Mouse (Mus musculus) hindbrain, embryonic 12.5 days (tissue): ENCODE measurements at regions not wholly inside any gene's neighbourhood (a gene's known extent, or its start where the extent isn't known, plus 50 kb on each side); places are given as distances from the start of the nearest gene placed in this dataset.

ENCODE experiments used
- ATAC-seq: fragments of 200-750 bp; cut with Nextera tagmentation; 2 replicates; pipeline ENCODE4 v1.8.0; 2017; ENCODE audit warnings: moderate TSS enrichment; ENCODE audit not compliant: low FRiP score
- H3K27ac ChIP-seq: fragments of 300-500 bp; sonication (generic); 2 replicates; pipeline ENCODE4 v1.5.1; 2016; ENCODE audit warnings: mild to moderate bottlenecking
- H3K27me3 ChIP-seq: fragments of 300-500 bp; sonication (generic); 2 replicates; pipeline ENCODE4 v1.6.1; 2016; ENCODE audit warnings: mild to moderate bottlenecking
- H3K36me3 ChIP-seq: fragments of 300-500 bp; sonication (generic); 2 replicates; pipeline ENCODE4 v1.6.1; 2016; ENCODE audit warnings: mild to moderate bottlenecking
- H3K4me1 ChIP-seq: fragments of 300-500 bp; sonication (generic); 2 replicates; pipeline ENCODE4 v1.6.1; 2016
- H3K4me2 ChIP-seq: fragments of 300-500 bp; sonication (generic); replicated peaks from 2 replicates; pipeline ENCODE4 v1.6.1; 2016; ENCODE audit warnings: mild to moderate bottlenecking
- H3K4me3 ChIP-seq: fragments of 300-500 bp; sonication (generic); 2 replicates; pipeline ENCODE4 v1.5.1; 2016; ENCODE audit warnings: mild to moderate bottlenecking
- H3K9ac ChIP-seq: fragments of 300-500 bp; sonication (generic); 2 replicates; pipeline ENCODE4 v1.6.1; 2016; ENCODE audit warnings: mild to moderate bottlenecking, moderate library complexity
- H3K9me3 ChIP-seq: fragments of 300-500 bp; sonication (generic); replicated peaks from 2 replicates; pipeline ENCODE4 v1.6.1; 2016; ENCODE audit warnings: mild to moderate bottlenecking
- WGBS: fragments of 180-500 bp; shearing (Covaris S2); methylation state at CpG from one replicate; pipeline ENCODE4 v1.1.7; 2016; 5-methylcytosine and 5-hydroxymethylcytosine counted together

DNA sequence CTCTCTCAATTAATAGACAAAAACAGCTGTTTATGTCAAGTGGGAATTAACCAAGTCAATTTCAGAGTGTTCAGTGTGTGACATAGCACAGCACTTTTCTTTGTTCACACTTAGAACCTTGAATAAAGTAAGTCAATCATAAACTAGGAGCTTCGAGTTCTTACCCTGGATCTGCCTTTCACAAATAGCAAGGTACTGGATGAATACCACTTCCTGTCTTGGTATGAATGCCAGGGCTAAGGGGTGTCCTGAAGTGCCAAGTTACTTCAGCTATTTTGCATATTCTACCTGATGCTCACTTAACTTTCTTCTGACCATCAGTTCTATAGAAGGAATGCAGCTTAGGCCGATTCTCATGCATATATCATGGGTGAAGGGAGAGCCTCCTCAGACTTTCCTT is 90.1 kb upstream of the Rasgrp1 start:
- 74% methylated on average over 2 of the region's 2 CpGs for WGBS
- ATAC-seq, result no peak
- Histone ChIP-seq H3K36me3 (no peaks in the 10 kb centered on the region), H3K9ac (no peak overlapping the region), H3K4me2 (no peak overlapping the region), H3K4me1 (no peaks in the 10 kb centered on the region), H3K27ac (no peak overlapping the region), H3K9me3 (no peaks in the 10 kb centered on the region), H3K27me3 (no peaks in the 10 kb centered on the region), H3K4me3 (no peak overlapping the region)

DNA sequence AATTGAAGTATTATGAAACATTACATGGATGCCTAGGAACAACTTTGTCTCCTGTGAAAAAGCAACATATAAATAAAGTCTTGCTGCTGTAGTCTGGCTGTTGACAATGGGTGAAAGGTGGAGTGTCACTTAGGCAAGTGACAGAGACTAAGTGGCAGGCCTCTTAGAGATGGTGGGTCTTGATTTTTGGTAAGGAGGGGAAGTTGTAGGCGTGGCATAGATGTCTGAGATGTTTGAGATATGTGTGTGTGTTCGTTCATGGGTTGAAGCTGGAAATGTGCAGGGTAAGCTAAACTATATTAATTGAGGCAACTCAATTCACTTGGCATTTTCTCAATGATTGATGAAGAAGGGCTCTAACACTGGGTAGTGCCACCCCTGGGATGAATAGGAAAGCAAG is 90.7 kb upstream of the Rasgrp1 start:
- Histone ChIP-seq H3K9me3 (no peaks in the 10 kb centered on the region), H3K9ac (no peak overlapping the region), H3K27me3 (no peaks in the 10 kb centered on the region), H3K27ac (no peak overlapping the region), H3K4me3 (no peak overlapping the region), H3K4me1 (no peaks in the 10 kb centered on the region), H3K4me2 (no peak overlapping the region), H3K36me3 (no peaks in the 10 kb centered on the region)
- 78% methylated on average over 2 of the region's 2 CpGs for WGBS
- no peak for ATAC-seq

GRCm38 (mm10) chr2:117438079-117438478 is 95.3 kb upstream of the Rasgrp1 start:
- Histone ChIP-seq H3K4me1 (no peaks in the 10 kb centered on the region; the same call in 1 of the 2 replicates), H3K27me3 (no peaks in the 10 kb centered on the region), H3K9ac (no peak overlapping the region), H3K27ac (no peak overlapping the region), H3K36me3 (no peaks in the 10 kb centered on the region), H3K4me2 (no peak overlapping the region), H3K9me3 (no peaks in the 10 kb centered on the region), H3K4me3 (no peak overlapping the region)
- WGBS, result 84% methylated on average over 12 of the region's 12 CpGs
- no peak for ATAC-seq

DNA sequence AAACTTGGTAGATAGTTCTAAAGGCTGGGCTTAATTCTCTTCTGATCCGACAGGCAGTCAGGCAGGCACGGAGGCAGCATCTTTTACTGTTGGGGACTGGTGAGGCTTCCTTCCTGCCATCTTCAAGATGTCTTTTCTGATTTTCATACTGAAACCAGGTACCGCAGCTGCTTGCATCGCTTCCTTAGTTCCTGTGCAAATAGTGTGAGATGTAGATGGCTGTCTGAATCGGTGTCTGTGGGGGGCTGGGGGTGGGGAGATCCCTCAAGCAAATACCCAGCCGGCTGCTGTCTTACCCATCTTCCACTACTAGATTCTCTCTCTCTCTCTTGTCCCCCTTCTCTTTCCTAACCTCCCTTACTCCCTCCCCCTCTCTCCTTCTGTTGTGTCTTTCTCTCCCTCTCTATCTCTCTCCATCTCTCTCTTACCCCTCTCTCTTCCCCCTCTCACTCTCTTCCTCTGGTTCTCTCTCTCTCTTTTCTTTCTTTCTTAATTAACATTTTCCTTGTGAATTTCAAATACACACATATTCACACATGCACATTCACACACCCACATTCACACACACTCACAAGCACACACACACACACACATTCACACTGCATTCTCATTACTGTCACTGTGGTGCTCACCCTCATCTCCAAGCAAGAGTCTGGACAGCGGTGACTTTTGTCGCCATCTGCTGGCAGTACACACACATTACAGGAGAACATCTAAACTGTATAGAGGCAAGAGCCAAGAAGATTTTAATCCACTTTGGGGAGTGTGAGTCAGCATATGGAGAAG is 96.0 kb upstream of the Rasgrp1 start:
- Histone ChIP-seq H3K9ac (no peak overlapping the region), H3K9me3 (no peaks in the 10 kb centered on the region), H3K4me2 (no peak overlapping the region), H3K27me3 (no peaks in the 10 kb centered on the region), H3K27ac (no peak overlapping the region), H3K4me3 (no peak overlapping the region), H3K36me3 (no peaks in the 10 kb centered on the region), H3K4me1 (no peaks in the 10 kb centered on the region; the same call in 1 of the 2 replicates)
- WGBS, result 59% methylated on average over 8 of the region's 8 CpGs
- ATAC-seq, result peak; percentile 85

GRCm38 (mm10) chr2:117439372-117440183 is 96.8 kb upstream of the Rasgrp1 start:
- Histone ChIP-seq H3K4me2 (no peak overlapping the region), H3K27ac (0 out of 2 replicates have a peak overlapping the region, but pooled peaks have one; percentile 19), H3K27me3 (no peaks in the 10 kb centered on the region), H3K4me3 (no peak overlapping the region), H3K36me3 (no peaks in the 10 kb centered on the region), H3K4me1 (no peaks in the 10 kb centered on the region; the same call in 1 of the 2 replicates), H3K9me3 (no peaks in the 10 kb centered on the region), H3K9ac (no peak overlapping the region)
- ATAC-seq, result peak; percentile 76; the same call in 1 of the 2 replicates
- 54% methylated on average over 12 of the region's 12 CpGs for WGBS

DNA sequence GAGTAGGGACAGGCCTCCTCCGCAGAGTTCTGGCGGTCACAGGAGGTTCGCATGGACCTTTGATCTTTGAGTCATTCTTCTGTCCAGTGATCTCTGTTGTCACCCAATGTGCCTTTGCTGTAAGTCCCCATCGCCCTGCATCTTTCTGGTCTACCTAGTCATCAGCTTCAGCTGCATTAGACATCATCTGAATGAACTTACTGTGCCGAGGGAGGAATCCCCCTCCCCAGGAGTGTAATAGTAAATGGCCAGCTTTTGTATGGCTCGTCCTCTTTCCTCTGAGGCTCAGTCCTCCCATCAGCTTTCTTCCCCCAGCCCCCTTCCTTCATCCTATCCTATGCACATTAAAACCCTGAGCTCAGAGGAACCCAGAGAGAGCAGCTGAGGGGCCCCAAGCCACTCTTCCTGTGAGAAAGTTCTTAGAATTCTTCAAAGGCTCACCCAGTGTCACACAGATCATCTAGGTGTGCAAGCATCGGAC is 98.0 kb upstream of the Rasgrp1 start:
- H3K4me3 ChIP-seq, result no peak overlapping the region
- no peaks in the 10 kb centered on the region; the same call in 1 of the 2 replicates for H3K4me1 ChIP-seq
- 82% methylated on average over 7 of the region's 7 CpGs for WGBS
- H3K9ac ChIP-seq, result no peak overlapping the region
- no peaks in the 10 kb centered on the region for H3K27me3 ChIP-seq
- no peaks in the 10 kb centered on the region for H3K36me3 ChIP-seq
- no peak overlapping the region for H3K27ac ChIP-seq
- ATAC-seq, result no peak
- no peak overlapping the region for H3K4me2 ChIP-seq
- H3K9me3 ChIP-seq, result no peaks in the 10 kb centered on the region

DNA sequence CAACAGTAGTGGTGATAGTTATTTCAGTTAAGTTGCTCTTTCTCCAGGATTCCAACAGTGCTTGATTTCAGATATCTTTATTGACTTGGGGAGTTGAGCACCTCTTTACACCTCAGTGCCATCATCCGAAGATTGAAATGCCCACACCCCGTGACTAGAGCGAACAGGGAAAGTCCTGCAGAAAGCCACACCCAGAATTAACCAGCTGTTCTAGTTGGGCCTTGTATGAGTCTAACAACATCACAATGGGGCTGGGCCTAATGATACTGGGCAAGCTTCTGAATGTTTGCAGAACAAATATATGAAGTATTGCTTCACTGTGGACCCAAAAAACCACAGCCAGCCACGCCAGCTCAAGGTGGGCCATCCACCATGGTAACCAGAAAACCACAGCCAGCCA is 100.1 kb upstream of the Rasgrp1 start:
- Histone ChIP-seq H3K27ac (no peak overlapping the region), H3K4me1 (no peaks in the 10 kb centered on the region; the same call in 1 of the 2 replicates), H3K27me3 (no peaks in the 10 kb centered on the region), H3K36me3 (no peaks in the 10 kb centered on the region), H3K9me3 (no peaks in the 10 kb centered on the region), H3K4me3 (no peak overlapping the region), H3K4me2 (no peak overlapping the region), H3K9ac (no peak overlapping the region)
- no peak for ATAC-seq
- WGBS, result 81% methylated on average over 4 of the region's 4 CpGs

DNA sequence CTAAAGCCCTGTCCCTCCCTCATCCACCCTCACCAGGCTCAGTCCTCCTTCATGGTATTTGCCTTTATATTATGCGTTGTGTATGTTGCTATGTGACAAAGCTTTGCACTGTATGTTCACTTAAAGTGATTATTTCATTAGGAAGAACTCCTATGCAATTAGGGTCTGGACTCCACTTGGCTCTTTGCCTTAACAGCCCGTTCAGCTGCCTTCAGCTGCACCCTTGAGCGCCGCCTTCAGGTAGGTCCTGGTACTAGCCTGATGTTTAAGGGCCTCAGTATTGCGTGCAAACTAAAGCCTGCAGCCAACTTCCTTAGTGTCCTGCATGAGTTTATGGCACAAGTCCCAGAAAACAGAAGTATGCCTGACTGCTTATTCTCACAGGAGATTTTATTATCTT is 101.9 kb upstream of the Rasgrp1 start:
- 29% methylated on average over 5 of the region's 5 CpGs for WGBS
- Histone ChIP-seq H3K4me1 (no peaks in the 10 kb centered on the region; the same call in 1 of the 2 replicates), H3K4me2 (no peak overlapping the region), H3K9ac (no peak overlapping the region), H3K27me3 (no peaks in the 10 kb centered on the region), H3K36me3 (no peaks in the 10 kb centered on the region), H3K27ac (no peak overlapping the region), H3K4me3 (no peak overlapping the region), H3K9me3 (no peaks in the 10 kb centered on the region)
- ATAC-seq, result no peak

GRCm38 (mm10) chr2:117446876-117447275 is 104.1 kb upstream of the Rasgrp1 start:
- 90% methylated on average over 4 of the region's 4 CpGs for WGBS
- H3K36me3 ChIP-seq, result no peaks in the 10 kb centered on the region
- no peak overlapping the region for H3K27ac ChIP-seq
- H3K27me3 ChIP-seq, result no peaks in the 10 kb centered on the region
- H3K4me3 ChIP-seq, result no peak overlapping the region
- no peak overlapping the region for H3K9ac ChIP-seq
- ATAC-seq, result no peak
- H3K9me3 ChIP-seq, result no peaks in the 10 kb centered on the region
- no peaks in the 10 kb centered on the region for H3K4me1 ChIP-seq
- H3K4me2 ChIP-seq, result no peak overlapping the region

DNA sequence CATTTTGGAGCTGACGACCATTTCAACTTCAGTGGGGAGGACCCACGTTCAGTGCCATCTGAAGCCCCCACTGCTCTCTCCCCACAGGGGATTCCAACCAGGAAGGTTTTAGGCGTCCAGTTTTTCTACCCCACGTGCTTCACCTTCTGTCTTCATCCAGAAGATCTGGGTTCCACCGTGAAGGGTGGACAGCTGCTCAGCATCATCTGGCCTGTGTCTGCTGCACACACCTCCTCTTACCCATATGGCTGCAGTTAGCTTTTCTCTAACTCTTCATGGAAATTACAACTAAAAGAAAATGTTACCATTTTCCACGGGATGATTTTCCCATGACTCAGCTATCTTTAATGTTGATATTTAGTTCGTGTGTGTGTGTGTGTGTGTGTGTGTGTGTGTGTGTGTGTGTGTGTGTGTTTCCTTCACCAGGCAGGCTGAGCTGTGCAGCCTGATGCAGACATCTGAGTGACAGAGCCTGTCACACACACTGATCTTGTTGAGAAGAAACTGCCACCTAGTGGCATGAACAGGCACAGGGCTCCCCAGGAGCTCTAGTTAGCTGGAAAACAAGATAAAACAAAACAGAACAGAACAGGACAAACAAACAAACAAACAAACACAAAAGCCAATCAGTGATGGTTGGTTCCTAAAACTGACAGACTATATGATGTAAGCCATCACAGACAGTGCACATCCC is 107.5 kb upstream of the Rasgrp1 start:
- WGBS, result 56% methylated on average over 7 of the region's 7 CpGs
- H3K9ac ChIP-seq, result no peak overlapping the region
- peak; percentile 69; the same call in 1 of the 2 replicates for ATAC-seq
- no peaks in the 10 kb centered on the region for H3K36me3 ChIP-seq
- no peaks in the 10 kb centered on the region for H3K4me1 ChIP-seq
- H3K9me3 ChIP-seq, result no peaks in the 10 kb centered on the region
- no peak overlapping the region for H3K4me3 ChIP-seq
- H3K27ac ChIP-seq, result no peak overlapping the region
- no peaks in the 10 kb centered on the region for H3K27me3 ChIP-seq
- H3K4me2 ChIP-seq, result no peak overlapping the region

- Histone ChIP-seq H3K4me3 (no peak overlapping the region), H3K9ac (no peak overlapping the region)
- 79% methylated on average over 5 of the region's 5 CpGs for WGBS
Measured at GRCm38 (mm10) chr2:117451818-117452217, 109.0 kb upstream of the Rasgrp1 start.

More at GRCm38 (mm10) chr2:117451818-117452217, 109.0 kb upstream of the Rasgrp1 start:
- peaks cover 9% of the 10 kb centered on the region for H3K4me1 ChIP-seq
- H3K36me3 ChIP-seq, result no peaks in the 10 kb centered on the region
- no peak overlapping the region for H3K27ac ChIP-seq
- H3K4me2 ChIP-seq, result no peak overlapping the region
- H3K27me3 ChIP-seq, result no peaks in the 10 kb centered on the region
- ATAC-seq, result no peak
- no peaks in the 10 kb centered on the region for H3K9me3 ChIP-seq
